Comparison of ENCODE assay signal across 12 mouse cellular contexts in the genomic region with DNA sequence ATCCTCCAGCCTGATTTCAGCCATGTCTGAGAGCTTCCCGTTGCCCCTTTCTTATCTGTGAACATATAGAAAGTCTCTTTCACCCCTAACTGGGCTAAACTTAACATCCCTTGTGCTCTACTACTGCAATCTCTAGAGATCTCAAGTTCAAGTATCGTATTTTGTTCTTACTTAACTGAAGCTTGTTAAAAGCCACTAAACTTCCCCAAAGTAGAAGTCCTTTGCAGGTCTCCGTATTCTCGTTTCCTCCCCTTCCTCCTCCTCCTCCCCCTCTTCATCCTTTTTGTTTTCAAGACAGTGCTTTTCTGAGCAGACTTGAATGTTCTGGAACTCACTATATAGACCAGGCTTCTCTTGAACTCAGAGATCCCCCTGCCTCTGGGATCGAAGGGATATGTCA. TPM values are rescaled to one million over a fixed set of nuclear protein-coding genes. Genes with fewer than 3 reads are reported as not detected.
DNase-seq lines count a peak whose midpoint lies in the region; ATAC-seq and TF ChIP-seq lines count a peak whose summit lies in the region.
"Had no signal": no experiment of that assay in that cellular context is flagged by ENCODE, and none has a peak within 500 bp of the region (broad histone marks: within the 10 kb centered on the region; RNA-seq: fewer than 3 reads in every experiment).

No protein-coding gene starts in this region.

- H3K4me1 ChIP-seq in heart, embryonic 11.5 days (ENCODE audit: control insufficient read depth, insufficient read depth, low read length) = peaks cover 5% of the 10 kb centered on the region; the same call in 1 of the 2 replicates
- H3K4me1 ChIP-seq in liver, embryonic 13.5 days (replicated peaks) = peaks cover 28% of the 10 kb centered on the region
- H3K4me1 ChIP-seq: midbrain, embryonic 12.5 days had no signal

- TF ChIP-seq POLR2A in myocyte (IDR thresholded peaks at IDR 0.05; ENCODE audit: insufficient read length, low read depth) = no peak

- no peak overlapping the region for H3K9ac ChIP-seq in heart, embryonic 11.5 days (ENCODE audit: low read depth, low read length)
- H3K9ac ChIP-seq in liver, embryonic 13.5 days = no peak overlapping the region
- H3K9ac ChIP-seq: midbrain, embryonic 12.5 days had no signal

- H3K36me3 ChIP-seq in heart, embryonic 11.5 days (ENCODE audit: control insufficient read depth, insufficient read depth, low read length) = no peaks in the 10 kb centered on the region
- H3K36me3 ChIP-seq in C2C12 (ENCODE audit: control insufficient read depth, insufficient read depth) (peaks cover 6% of the 10 kb centered on the region), myocyte (ENCODE audit: control insufficient read depth, insufficient read depth) (no peaks in the 10 kb centered on the region)
- no peaks in the 10 kb centered on the region for H3K36me3 ChIP-seq in liver, embryonic 13.5 days
- H3K36me3 ChIP-seq: midbrain, embryonic 12.5 days had no signal

- peaks cover 60% of the 10 kb centered on the region for H3K79me2 ChIP-seq in C2C12 (ENCODE audit: control insufficient read depth, insufficient read depth)
- peaks cover 27% of the 10 kb centered on the region for H3K79me2 ChIP-seq in myocyte (ENCODE audit: control insufficient read depth, insufficient read depth)

- WGBS in heart, embryonic 11.5 days (ENCODE audit: insufficient replicate concordance) = 39% methylated on average over 5 of the region's 5 CpGs
- 14% methylated on average over 5 of the region's 5 CpGs for WGBS in liver, embryonic 13.5 days (ENCODE audit: insufficient replicate concordance)

- no peak for TF ChIP-seq CTCF in C2C12 (IDR thresholded peaks at IDR 0.05; ENCODE audit: control insufficient read depth, insufficient read depth, insufficient read length)

- H3ac ChIP-seq in C2C12 (ENCODE audit: control insufficient read depth, insufficient read length, low read depth) = peak overlapping the region; percentile 68
- no peak overlapping the region for H3ac ChIP-seq in myocyte (ENCODE audit: control insufficient read depth, insufficient read length)

- intact Hi-C loops in heart, postnatal 14 days (cut with DNase I) = loop anchor here (5.0 kb wide), 1 partner anchor 190 kb away; no protein-coding TSS in a partner anchor

- peak overlapping the region; percentile 23; the same call in 1 of the 2 replicates for H3K4me2 ChIP-seq in heart, embryonic 11.5 days
- H3K4me2 ChIP-seq in liver, embryonic 13.5 days = peak overlapping the region; percentile 47
- peak overlapping the region; percentile 96 for H3K4me2 ChIP-seq in myocyte (ENCODE audit: low read depth)
- H3K4me2 ChIP-seq: midbrain, embryonic 12.5 days had no signal

- no peak for DNase-seq in heart, postnatal 14 days
- no peak for DNase-seq in liver, embryonic 13.5 days
- no peak for DNase-seq in urinary bladder, postnatal 4 days (ENCODE audit: low spot score in 2 of 2)
- DNase-seq in thymus, postnatal 14 days = no peak
- no peak for DNase-seq in spleen, postnatal 36 days (ENCODE audit: low spot score in 2 of 2)
- DNase-seq: adrenal gland, adult 8-10 months had no signal

- H3K27ac ChIP-seq in heart, embryonic 11.5 days (ENCODE audit: low read depth, low read length) = no peak overlapping the region
- no peak overlapping the region; the same call in 1 of the 2 replicates for H3K27ac ChIP-seq in liver, embryonic 13.5 days
- H3K27ac ChIP-seq: midbrain, embryonic 12.5 days had no signal

- no peaks in the 10 kb centered on the region for H3K9me3 ChIP-seq in heart, embryonic 11.5 days (replicated peaks; ENCODE audit: control insufficient read depth, low read length)
- no peaks in the 10 kb centered on the region for H3K9me3 ChIP-seq in liver, embryonic 13.5 days (replicated peaks)
- H3K9me3 ChIP-seq: midbrain, embryonic 12.5 days had no signal

- no peak overlapping the region for H3K4me3 ChIP-seq in heart, embryonic 11.5 days (ENCODE audit: low read depth, low read length)
- H3K4me3 ChIP-seq in C2C12 (ENCODE audit: insufficient read depth, poor library complexity, severe bottlenecking) = peak overlapping the region; percentile 32
- peak overlapping the region; percentile 14; the same call in 1 of the 2 replicates for H3K4me3 ChIP-seq in liver, embryonic 13.5 days (replicated peaks)
- peak overlapping the region; percentile 20 for H3K4me3 ChIP-seq in myocyte
- H3K4me3 ChIP-seq: midbrain, embryonic 12.5 days had no signal

- H3K27me3 ChIP-seq in heart, embryonic 11.5 days (ENCODE audit: control insufficient read depth, insufficient read depth, low read length) = no peaks in the 10 kb centered on the region
- H3K27me3 ChIP-seq in C2C12 (ENCODE audit: control insufficient read depth, insufficient read depth, insufficient read length) (no peaks in the 10 kb centered on the region), myocyte (ENCODE audit: control insufficient read depth, insufficient read depth, insufficient read length) (no peaks in the 10 kb centered on the region)
- H3K27me3 ChIP-seq in liver, embryonic 13.5 days = no peaks in the 10 kb centered on the region
- H3K27me3 ChIP-seq: CH12.LX had no signal

- H3K79me3 ChIP-seq in C2C12 (ENCODE audit: low read depth) = peaks cover 42% of the 10 kb centered on the region

- no peak for ATAC-seq in heart, embryonic 11.5 days (replicated peaks; ENCODE audit: insufficient number of reproducible peaks, low FRiP score, low TSS enrichment)
- no peak for ATAC-seq in liver, embryonic 13.5 days (ENCODE audit: low read depth)
- ATAC-seq: forebrain, embryonic 16.5 days had no signal

TF ChIP-seq in C2C12, 6 proteins besides CTCF, POLR2A, EP300 and RAD21:
- TF ChIP-seq CEBPB (IDR thresholded peaks at IDR 0.05; ENCODE audit: low read depth) = no peak
- no peak for TF ChIP-seq MAX (IDR thresholded peaks at IDR 0.05)
- no peak for TF ChIP-seq USF1 (IDR thresholded peaks at IDR 0.05; ENCODE audit: low read depth)
- no peak for TF ChIP-seq MYOG (IDR thresholded peaks at IDR 0.05; ENCODE audit: control insufficient read depth, extremely low read depth, insufficient read length)

TF ChIP-seq in myocyte, 11 proteins besides CTCF, POLR2A, EP300 and RAD21:
- TF ChIP-seq POLR2AphosphoS2 (IDR thresholded peaks at IDR 0.05; ENCODE audit: insufficient read length, low read depth) (no peak), CEBPB (IDR thresholded peaks at IDR 0.05; ENCODE audit: insufficient read depth, poor library complexity, severe bottlenecking) (no peak), MAX (IDR thresholded peaks at IDR 0.05; ENCODE audit: low read depth) (no peak), TCF3 (IDR thresholded peaks at IDR 0.05; ENCODE audit: insufficient read length, low read depth) (no peak), MYOG (IDR thresholded peaks at IDR 0.05; ENCODE audit: control insufficient read depth in 1 of 3, insufficient read depth in 1 of 3, insufficient read length in 2 of 3, low read depth in 2 of 3) (no peak), E2F4 (IDR thresholded peaks at IDR 0.05; ENCODE audit: insufficient read depth) (no peak)

RNA-seq across cellular contexts. Expression of a gene that starts 9.2 kb away (rescaled TPM):
- polyA plus RNA-seq in heart, embryonic 11.5 days (2014; fragmentation: Nextera tagmentation; extraction: Ambion mirVana) = 76.8 and 78.2 TPM in 2 replicates
- 10 to 100 TPM; 17.3 to 17.5 TPM for total RNA-seq in heart, postnatal 14 days (2021)
- 87.0 TPM for polyA plus RNA-seq in C2C12 (2012; fragmentation: generic; extraction: Trizol)
- polyA plus RNA-seq in liver, embryonic 13.5 days (2015; fragmentation: Nextera tagmentation; extraction: Ambion mirVana) = 36.7 and 42.9 TPM in 2 replicates
- 30.0 TPM for polyA plus RNA-seq in myocyte (2012; fragmentation: generic; extraction: Trizol)
- total RNA-seq: CH12.LX had no signal

Comparison
In these comparisons a context has a peak if more than half of its experiments do, and no peak if none do; other contexts are left out.
1. H3K4me2 ChIP-seq: peak in every context shown above with its lines; median percentile 96 in myocyte; 47 in liver, embryonic 13.5 days; 23 in heart, embryonic 11.5 days.